ENCODE assay signal across 8 mouse cellular contexts in genomic region chrX:135008720-135009470, GRCm38 (mm10). TPM values are rescaled to one million over a fixed set of nuclear protein-coding genes. Genes with fewer than 3 reads are reported as not detected.
DNase-seq lines count a peak whose midpoint lies in the region; ATAC-seq lines count a peak whose summit lies in the region.

TSS of gene Zmat1 (minus strand) at chrX:135009209.

- H3K27ac ChIP-seq in intestine, embryonic 14.5 days (ENCODE audit: low read depth) = peak within 1 kb of the TSS; percentile 86

- H3K4me2 ChIP-seq in intestine, embryonic 14.5 days (ENCODE audit: low read length) = peak within 1 kb of the TSS; percentile 49

- H3K9me3 ChIP-seq in intestine, embryonic 14.5 days (ENCODE audit: control insufficient read depth, low read length) = no peaks in the 10 kb centered on the region

- no peaks in the 10 kb centered on the region for H3K27me3 ChIP-seq in intestine, embryonic 14.5 days (replicated peaks; ENCODE audit: control insufficient read depth, insufficient read depth, low read length)

- H3K9ac ChIP-seq in intestine, embryonic 14.5 days (ENCODE audit: low read length) = peak within 1 kb of the TSS; percentile 71

- peak within 1 kb of the TSS; percentile 55 for H3K4me3 ChIP-seq in intestine, embryonic 14.5 days (ENCODE audit: low read depth, low read length)

- peak; percentile 62 to 71 for DNase-seq in adrenal gland, adult 18-20 months (ENCODE audit: low spot score in 2 of 2)
- peak; percentile 90 for DNase-seq in embryo, embryonic 11 days
- DNase-seq in gastrocnemius, postnatal 25 days = peak; percentile 90
- peak; percentile 82 for DNase-seq in intestine, embryonic 14.5 days (ENCODE audit: low spot score)
- DNase-seq in left cerebral cortex, postnatal 14 days (ENCODE audit: low spot score in 2 of 2) = peak; percentile 85 to 94
- DNase-seq in mesoderm, embryonic 11.5 days (ENCODE audit: low read depth, low spot score) = peak; percentile 93
- DNase-seq in right cerebral cortex, postnatal 36 days (ENCODE audit: low spot score in 2 of 2) = peak; percentile 75 to 89
- peak; percentile 89 for DNase-seq in yolk sac, embryonic 10.5 days (ENCODE audit: low spot score)

- peak; percentile 100 for ATAC-seq in intestine, embryonic 14.5 days (replicated peaks; ENCODE audit: low FRiP score, low TSS enrichment, low read depth)

- WGBS in intestine, embryonic 14.5 days = 12% methylated on average over 38 of the region's 65 CpGs

- no peaks in the 10 kb centered on the region for H3K4me1 ChIP-seq in intestine, embryonic 14.5 days (replicated peaks; ENCODE audit: control insufficient read depth, insufficient read depth, low read length)

- intact Hi-C loops in left cerebral cortex, postnatal 14 days (cut with DNase I) = no loop called here

- no peaks in the 10 kb centered on the region for H3K36me3 ChIP-seq in intestine, embryonic 14.5 days (ENCODE audit: control insufficient read depth, insufficient read depth, low read length)

RNA-seq across cellular contexts. Expression of gene Zmat1, which starts in this region (rescaled TPM):
- total RNA-seq in adrenal gland, adult 18-20 months (2021) = 1 to 10 TPM; 6.4 to 8.0 TPM
- total RNA-seq in gastrocnemius, postnatal 25 days (2021) = 1 to 10 TPM in 1 of 2 experiments, under 1 TPM in 1; 0.95 to 1.8 TPM
- polyA plus RNA-seq in intestine, embryonic 14.5 days (2014; fragmentation: Nextera tagmentation; extraction: Ambion mirVana) = 4.2 and 5.5 TPM in 2 replicates
- 1 to 10 TPM; 7.3 to 8.7 TPM for total RNA-seq in left cerebral cortex, postnatal 14 days (2021)

Comparison
In these comparisons a context has a peak if more than half of its experiments do, and no peak if none do; other contexts are left out.
1. Peak in every context shown above with its lines: DNase-seq, ATAC-seq, H3K4me3 ChIP-seq and H3K27ac ChIP-seq.